8 mouse cellular contexts compared by ENCODE assay signal in the genomic region with DNA sequence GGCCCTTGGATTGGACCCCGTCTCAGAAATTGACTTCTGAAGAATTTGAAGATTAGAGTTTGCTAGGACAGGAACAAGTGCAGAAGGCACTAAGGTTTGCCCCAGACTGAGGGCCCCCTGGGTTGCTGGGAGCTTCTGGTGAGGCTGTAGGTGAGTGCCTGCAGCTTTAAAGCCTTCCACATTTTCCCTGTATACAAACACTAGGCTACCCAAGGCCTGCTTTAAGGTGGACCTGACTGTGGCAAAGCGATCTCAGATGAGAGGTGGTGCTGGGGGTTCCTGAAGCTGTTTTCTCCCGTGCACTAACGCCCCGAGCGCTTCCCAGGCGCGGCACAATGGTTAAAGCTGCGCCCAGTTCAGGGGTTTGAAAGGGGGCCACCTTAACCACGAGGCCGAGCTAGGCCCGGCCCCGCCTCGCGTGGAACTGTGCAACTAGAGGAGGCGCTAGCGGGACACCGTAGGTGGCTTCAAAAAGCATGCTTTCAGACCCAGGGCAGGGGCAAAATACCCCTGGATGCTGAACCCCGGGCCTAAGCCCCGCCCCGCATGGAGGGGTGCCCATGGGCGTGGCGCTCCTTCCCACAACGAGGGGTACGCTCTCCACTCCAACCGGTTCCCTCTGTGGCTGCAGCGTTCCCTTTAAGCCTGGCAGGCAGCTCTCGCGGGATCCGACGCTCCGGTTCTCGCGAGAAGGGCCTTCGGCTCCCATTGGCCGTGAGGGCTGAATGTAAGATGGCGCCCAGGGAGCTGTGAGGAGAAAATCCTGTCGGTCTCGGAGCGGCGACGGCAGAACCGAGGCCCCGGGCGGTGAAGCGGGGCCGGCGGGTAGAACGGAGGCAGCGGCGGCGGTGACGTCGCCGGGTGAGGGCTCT. TPM values are rescaled to one million over a fixed set of nuclear protein-coding genes. Genes with fewer than 3 reads are reported as not detected.
DNase-seq lines count a peak whose midpoint lies in the region; ATAC-seq lines count a peak whose summit lies in the region.

A gene (plus strand): TSS at position 427 of the 872 bp plus-strand sequence.

- peak within 1 kb of the TSS; percentile 99 for H3K27ac ChIP-seq in heart, embryonic 10.5 days
- H3K27ac ChIP-seq in kidney, embryonic 15.5 days = peak within 1 kb of the TSS; percentile 99

- H3K4me2 ChIP-seq in kidney, embryonic 15.5 days = peak within 1 kb of the TSS; percentile 85

- H3K36me3 ChIP-seq in heart, embryonic 10.5 days = peaks cover 47% of the 10 kb centered on the region
- H3K36me3 ChIP-seq in kidney, embryonic 15.5 days = peaks cover 50% of the 10 kb centered on the region

- WGBS in heart, embryonic 10.5 days = under 1% methylated on average over 55 of the region's 55 CpGs
- 1% methylated on average over 55 of the region's 55 CpGs for WGBS in kidney, embryonic 15.5 days

- peaks cover 20% of the 10 kb centered on the region for H3K4me1 ChIP-seq in heart, embryonic 10.5 days
- peaks cover 24% of the 10 kb centered on the region for H3K4me1 ChIP-seq in kidney, embryonic 15.5 days

- peak within 1 kb of the TSS; percentile 96 for H3K9ac ChIP-seq in kidney, embryonic 15.5 days

- H3K9me3 ChIP-seq in heart, embryonic 10.5 days = no peaks in the 10 kb centered on the region
- H3K9me3 ChIP-seq in kidney, embryonic 15.5 days (replicated peaks) = no peaks in the 10 kb centered on the region

- H3K27me3 ChIP-seq in heart, embryonic 10.5 days (ENCODE audit: insufficient read depth, poor library complexity, severe bottlenecking) = no peaks in the 10 kb centered on the region
- H3K27me3 ChIP-seq in kidney, embryonic 15.5 days = no peaks in the 10 kb centered on the region

- peak within 1 kb of the TSS; percentile 82 for H3K4me3 ChIP-seq in heart, embryonic 10.5 days
- peak within 1 kb of the TSS; percentile 99 for H3K4me3 ChIP-seq in kidney, embryonic 15.5 days (replicated peaks)

- peak; percentile 94 for ATAC-seq in erythroblast, adult 5-6 weeks (replicated peaks; ENCODE audit: low FRiP score, poor library complexity, severe bottlenecking)
- peak; percentile 95 for ATAC-seq in kidney, embryonic 15.5 days (replicated peaks; ENCODE audit: low FRiP score)
- peak; percentile 92 for ATAC-seq in monocyte, adult 5-6 weeks (replicated peaks; ENCODE audit: insufficient number of reproducible peaks, low FRiP score, low TSS enrichment, poor library complexity, severe bottlenecking)

- DNase-seq in B cell, adult 2 months = peak; percentile 90 to 91
- peak; percentile 98 for DNase-seq in brain, adult 2 months (ENCODE audit: low read depth, low spot score)
- DNase-seq in heart, embryonic 10.5 days (ENCODE audit: low spot score) = peak; percentile 98
- peak; percentile 95 for DNase-seq in liver
- DNase-seq in spleen, postnatal 4 days (ENCODE audit: low spot score in 2 of 2) = peak; percentile 92 to 96

RNA-seq across cellular contexts. Expression of the gene that starts here (rescaled TPM):
- 26.9 and 40.5 TPM in 2 replicates for total RNA-seq in erythroblast, adult 5-6 weeks (2015; ENCODE audit: low replicate concordance)
- total RNA-seq in erythroblast, adult 5-6 weeks (2017; ENCODE audit: low replicate concordance) = 55.7 and 59.0 TPM in 2 replicates
- 117 and 129 TPM in 2 replicates for polyA plus RNA-seq in heart, embryonic 10.5 days (2016; fragmentation: Nextera tagmentation; extraction: Ambion mirVana)
- polyA plus RNA-seq in kidney, embryonic 15.5 days (2015; fragmentation: Nextera tagmentation; extraction: Ambion mirVana) = 122 and 125 TPM in 2 replicates
- 169 to 180 TPM (median 176 TPM) in 3 replicates for total RNA-seq in monocyte, adult 5-6 weeks (2017)

Comparison
In these comparisons a context has a peak if more than half of its experiments do, and no peak if none do; other contexts are left out.
1. Peak in every context shown above with its lines: DNase-seq, ATAC-seq, H3K4me3 ChIP-seq and H3K27ac ChIP-seq.